Mouse (Mus musculus): ENCODE data around the gene Alg14. TPM values are rescaled to one million over a fixed set of nuclear protein-coding genes. Genes with fewer than 3 reads are reported as not detected.

Alg14 gene
- polyA plus RNA-seq, 1 experiment from 2014 or later: 39.2 TPM

GRCm38 (mm10) chr3:121267283-121267682 lies 24.3 kb upstream of the Alg14 start:
- H3K4me2 ChIP-seq (ENCODE audit: low read length): no peak overlapping the region

GRCm38 (mm10) chr3:121272577-121272976 lies 19.0 kb upstream of the Alg14 start:
- H3K4me3 ChIP-seq (ENCODE audit: low read depth, low read length): no peak overlapping the region
- 90% methylated on average over 2 of the region's 2 CpGs for WGBS
- no peaks in the 10 kb centered on the region for H3K4me1 ChIP-seq (ENCODE audit: control insufficient read depth, insufficient read depth, low read length)
- no peak overlapping the region for H3K4me2 ChIP-seq (ENCODE audit: low read length)
- no peak for ATAC-seq
- no peaks in the 10 kb centered on the region for H3K9me3 ChIP-seq (replicated peaks; ENCODE audit: control insufficient read depth, low read length, poor library complexity, severe bottlenecking)
- no peak overlapping the region for H3K9ac ChIP-seq (ENCODE audit: low read depth, low read length)
- H3K36me3 ChIP-seq (ENCODE audit: control insufficient read depth, insufficient read depth, low read length): no peaks in the 10 kb centered on the region
- H3K27me3 ChIP-seq (ENCODE audit: control insufficient read depth, insufficient read depth, low read depth, low read length): no peaks in the 10 kb centered on the region
- H3K27ac ChIP-seq (ENCODE audit: low read length): no peak overlapping the region

More at GRCm38 (mm10) chr3:121267283-121267682, 24.3 kb upstream of the Alg14 start:
- Histone ChIP-seq H3K27me3 (ENCODE audit: control insufficient read depth, insufficient read depth, low read depth, low read length) (peaks cover 5% of the 10 kb centered on the region; the same call in 1 of the 2 replicates), H3K9ac (ENCODE audit: low read depth, low read length) (no peak overlapping the region), H3K36me3 (ENCODE audit: control insufficient read depth, insufficient read depth, low read length) (no peaks in the 10 kb centered on the region), H3K4me3 (ENCODE audit: low read depth, low read length) (no peak overlapping the region), H3K4me1 (ENCODE audit: control insufficient read depth, insufficient read depth, low read length) (peaks cover 3% of the 10 kb centered on the region; the same call in 1 of the 2 replicates), H3K9me3 (replicated peaks; ENCODE audit: control insufficient read depth, low read length, poor library complexity, severe bottlenecking) (no peaks in the 10 kb centered on the region), H3K27ac (ENCODE audit: low read length) (no peak overlapping the region)
- no peak for ATAC-seq
- 78% methylated on average over 5 of the region's 5 CpGs for WGBS

GRCm38 (mm10) chr3:121274010-121274409 lies 17.6 kb upstream of the Alg14 start:
- H3K4me2 ChIP-seq (ENCODE audit: low read length): no peak overlapping the region
- WGBS: 95% methylated on average over 2 of the region's 2 CpGs
- no peak overlapping the region for H3K9ac ChIP-seq (ENCODE audit: low read depth, low read length)
- no peak overlapping the region for H3K27ac ChIP-seq (ENCODE audit: low read length)
- no peak for ATAC-seq
- H3K9me3 ChIP-seq (replicated peaks; ENCODE audit: control insufficient read depth, low read length, poor library complexity, severe bottlenecking): no peaks in the 10 kb centered on the region
- no peak overlapping the region for H3K4me3 ChIP-seq (ENCODE audit: low read depth, low read length)
- H3K27me3 ChIP-seq (ENCODE audit: control insufficient read depth, insufficient read depth, low read depth, low read length): no peaks in the 10 kb centered on the region
- H3K36me3 ChIP-seq (ENCODE audit: control insufficient read depth, insufficient read depth, low read length): no peaks in the 10 kb centered on the region
- H3K4me1 ChIP-seq (ENCODE audit: control insufficient read depth, insufficient read depth, low read length): no peaks in the 10 kb centered on the region

- no peak overlapping the region for H3K27ac ChIP-seq (ENCODE audit: low read length)
- H3K4me1 ChIP-seq (ENCODE audit: control insufficient read depth, insufficient read depth, low read length): no peaks in the 10 kb centered on the region
- H3K27me3 ChIP-seq (ENCODE audit: control insufficient read depth, insufficient read depth, low read depth, low read length): no peaks in the 10 kb centered on the region
- H3K4me3 ChIP-seq (ENCODE audit: low read depth, low read length): no peak overlapping the region
- H3K9ac ChIP-seq (ENCODE audit: low read depth, low read length): no peak overlapping the region
- no peaks in the 10 kb centered on the region for H3K9me3 ChIP-seq (replicated peaks; ENCODE audit: control insufficient read depth, low read length, poor library complexity, severe bottlenecking)
- H3K36me3 ChIP-seq (ENCODE audit: control insufficient read depth, insufficient read depth, low read length): no peaks in the 10 kb centered on the region
- WGBS: 85% methylated on average over 4 of the region's 4 CpGs
- H3K4me2 ChIP-seq (ENCODE audit: low read length): no peak overlapping the region
- no peak for ATAC-seq
Measured at GRCm38 (mm10) chr3:121277009-121277408, 14.6 kb upstream of the Alg14 start.

GRCm38 (mm10) chr3:121277557-121277956 lies 14.0 kb upstream of the Alg14 start:
- H3K27ac ChIP-seq (ENCODE audit: low read length): no peak overlapping the region
- no peak overlapping the region for H3K4me3 ChIP-seq (ENCODE audit: low read depth, low read length)
- no peak overlapping the region for H3K9ac ChIP-seq (ENCODE audit: low read depth, low read length)
- no peaks in the 10 kb centered on the region for H3K4me1 ChIP-seq (ENCODE audit: control insufficient read depth, insufficient read depth, low read length)
- no peaks in the 10 kb centered on the region for H3K27me3 ChIP-seq (ENCODE audit: control insufficient read depth, insufficient read depth, low read depth, low read length)
- H3K4me2 ChIP-seq (ENCODE audit: low read length): no peak overlapping the region
- H3K9me3 ChIP-seq (replicated peaks; ENCODE audit: control insufficient read depth, low read length, poor library complexity, severe bottlenecking): no peaks in the 10 kb centered on the region
- no peak for ATAC-seq
- WGBS: 82% methylated on average over 4 of the region's 4 CpGs
- no peaks in the 10 kb centered on the region for H3K36me3 ChIP-seq (ENCODE audit: control insufficient read depth, insufficient read depth, low read length)

- Histone ChIP-seq H3K36me3 (ENCODE audit: control insufficient read depth, insufficient read depth, low read length) (no peaks in the 10 kb centered on the region), H3K4me2 (ENCODE audit: low read length) (no peak overlapping the region), H3K27ac (ENCODE audit: low read length) (no peak overlapping the region), H3K9me3 (replicated peaks; ENCODE audit: control insufficient read depth, low read length, poor library complexity, severe bottlenecking) (no peaks in the 10 kb centered on the region), H3K9ac (ENCODE audit: low read depth, low read length) (no peak overlapping the region), H3K4me3 (ENCODE audit: low read depth, low read length) (no peak overlapping the region), H3K27me3 (ENCODE audit: control insufficient read depth, insufficient read depth, low read depth, low read length) (no peaks in the 10 kb centered on the region), H3K4me1 (ENCODE audit: control insufficient read depth, insufficient read depth, low read length) (no peaks in the 10 kb centered on the region)
- 90% methylated on average over 14 of the region's 14 CpGs for WGBS
- ATAC-seq: no peak
Measured at GRCm38 (mm10) chr3:121279679-121280078, 11.9 kb upstream of the Alg14 start.

GRCm38 (mm10) chr3:121282998-121283397 lies 8.6 kb upstream of the Alg14 start, which contains the start of gene Tmem56:
TSS of gene Tmem56 (minus strand) at chr3:121283098.
- Histone ChIP-seq H3K27me3 (ENCODE audit: control insufficient read depth, insufficient read depth, low read depth, low read length) (no peaks in the 10 kb centered on the region), H3K4me1 (ENCODE audit: control insufficient read depth, insufficient read depth, low read length) (no peaks in the 10 kb centered on the region), H3K36me3 (ENCODE audit: control insufficient read depth, insufficient read depth, low read length) (no peaks in the 10 kb centered on the region), H3K9ac (ENCODE audit: low read depth, low read length) (no peak within 1 kb of the TSS), H3K27ac (ENCODE audit: low read length) (no peak within 1 kb of the TSS), H3K4me3 (ENCODE audit: low read depth, low read length) (no peak within 1 kb of the TSS), H3K9me3 (replicated peaks; ENCODE audit: control insufficient read depth, low read length, poor library complexity, severe bottlenecking) (no peaks in the 10 kb centered on the region), H3K4me2 (ENCODE audit: low read length) (no peak within 1 kb of the TSS)
- ATAC-seq: no peak
- 84% methylated on average over 4 of the region's 4 CpGs for WGBS

GRCm38 (mm10) chr3:121285219-121285618 lies 6.4 kb upstream of the Alg14 start:
- Histone ChIP-seq H3K27me3 (ENCODE audit: control insufficient read depth, insufficient read depth, low read depth, low read length) (no peaks in the 10 kb centered on the region), H3K4me2 (ENCODE audit: low read length) (no peak overlapping the region), H3K9me3 (replicated peaks; ENCODE audit: control insufficient read depth, low read length, poor library complexity, severe bottlenecking) (no peaks in the 10 kb centered on the region), H3K9ac (ENCODE audit: low read depth, low read length) (no peak overlapping the region), H3K4me1 (ENCODE audit: control insufficient read depth, insufficient read depth, low read length) (no peaks in the 10 kb centered on the region), H3K36me3 (ENCODE audit: control insufficient read depth, insufficient read depth, low read length) (no peaks in the 10 kb centered on the region), H3K27ac (ENCODE audit: low read length) (no peak overlapping the region), H3K4me3 (ENCODE audit: low read depth, low read length) (no peak overlapping the region)
- ATAC-seq: no peak
- WGBS: 96% methylated on average over 6 of the region's 6 CpGs

- H3K27me3 ChIP-seq (ENCODE audit: control insufficient read depth, insufficient read depth, low read depth, low read length): no peaks in the 10 kb centered on the region
- H3K4me2 ChIP-seq (ENCODE audit: low read length): no peak overlapping the region
- no peak overlapping the region for H3K4me3 ChIP-seq (ENCODE audit: low read depth, low read length)
- no peaks in the 10 kb centered on the region for H3K9me3 ChIP-seq (replicated peaks; ENCODE audit: control insufficient read depth, low read length, poor library complexity, severe bottlenecking)
- no peak for ATAC-seq
- peaks cover 3% of the 10 kb centered on the region for H3K4me1 ChIP-seq (ENCODE audit: control insufficient read depth, insufficient read depth, low read length)
- H3K9ac ChIP-seq (ENCODE audit: low read depth, low read length): no peak overlapping the region
- H3K27ac ChIP-seq (ENCODE audit: low read length): no peak overlapping the region
- no peaks in the 10 kb centered on the region for H3K36me3 ChIP-seq (ENCODE audit: control insufficient read depth, insufficient read depth, low read length)
- WGBS: 98% methylated on average over 2 of the region's 2 CpGs
Measured at GRCm38 (mm10) chr3:121287151-121287550, 4.4 kb upstream of the Alg14 start.
